Mouse (Mus musculus) liver, embryonic 13.5 days (tissue): ENCODE measurements around the gene Lrrn1. TPM values are rescaled to one million over a fixed set of nuclear protein-coding genes. Genes with fewer than 3 reads are reported as not detected.

Experiments used
- ATAC-seq: fragments of 200-750 bp; cut with Nextera tagmentation; 2 replicates; pipeline ENCODE4 v1.8.0; 2017; ENCODE audit warnings: low read depth, mild to moderate bottlenecking, moderate number of reproducible peaks, moderate library complexity
- DNase-seq: peaks from one replicate; pipeline ENCODE4 v3.0.0; 2022
- H3K27ac ChIP-seq: fragments of 300-500 bp; sonication (generic); 2 replicates; pipeline ENCODE4 v1.5.1; 2015; ENCODE audit warnings: moderate library complexity, mild to moderate bottlenecking, inconsistent platforms
- H3K27me3 ChIP-seq: fragments of 300-500 bp; sonication (generic); 2 replicates; pipeline ENCODE4 v1.6.1; 2015; ENCODE audit warnings: mild to moderate bottlenecking, inconsistent platforms
- H3K36me3 ChIP-seq: fragments of 300-500 bp; sonication (generic); 2 replicates; pipeline ENCODE4 v1.6.1; 2015; ENCODE audit warnings: mild to moderate bottlenecking, inconsistent platforms
- H3K4me1 ChIP-seq: fragments of 300-500 bp; sonication (generic); replicated peaks from 2 replicates; pipeline ENCODE4 v1.6.1; 2015; ENCODE audit warnings: inconsistent platforms
- H3K4me2 ChIP-seq: fragments of 300-500 bp; sonication (generic); 2 replicates; pipeline ENCODE4 v1.6.1; 2015; ENCODE audit warnings: inconsistent platforms, mild to moderate bottlenecking, moderate library complexity
- H3K4me3 ChIP-seq: fragments of 300-500 bp; sonication (generic); replicated peaks from 2 replicates; pipeline ENCODE4 v1.5.1; 2015; ENCODE audit warnings: mild to moderate bottlenecking, inconsistent platforms
- H3K9ac ChIP-seq: fragments of 300-500 bp; sonication (generic); 2 replicates; pipeline ENCODE4 v1.6.1; 2015; ENCODE audit warnings: mild to moderate bottlenecking, inconsistent platforms
- H3K9me3 ChIP-seq: fragments of 300-500 bp; sonication (generic); replicated peaks from 2 replicates; pipeline ENCODE4 v1.6.1; 2016; ENCODE audit warnings: inconsistent platforms
- WGBS: fragments of 180-500 bp; shearing (Covaris S2); methylation state at CpG from one replicate; pipeline ENCODE4 v1.1.7; 2015; ENCODE audit not compliant: insufficient replicate concordance; 5-methylcytosine and 5-hydroxymethylcytosine counted together
- polyA plus RNA-seq: library from polyadenylated mRNA; unstranded; fragments of >200 nt; fragmentation: Nextera tagmentation; extraction: Ambion mirVana; gene quantifications from 2 replicates; pipeline ENCODE4 v1.2.1, GENCODE M21; 2015

Gene Lrrn1
- polyA plus RNA-seq: 0.70 and 0.80 TPM in 2 replicates

GRCm38 (mm10) chr6:107528877-107529864 is at the start of gene Lrrn1:
Lrrn1 (plus strand) TSS chr6:107529768.
- no peaks in the 10 kb centered on the region for H3K4me1 ChIP-seq
- peaks cover 35% of the 10 kb centered on the region for H3K27me3 ChIP-seq
- ATAC-seq (no peak), DNase-seq (no peak)
- H3K9me3 ChIP-seq: no peaks in the 10 kb centered on the region
- no peaks in the 10 kb centered on the region for H3K36me3 ChIP-seq
- H3K4me3 ChIP-seq: peak within 1 kb of the TSS; percentile 43
- no peak within 1 kb of the TSS for H3K9ac ChIP-seq
- H3K4me2 ChIP-seq: peak within 1 kb of the TSS; percentile 59
- 5% methylated on average over 37 of the region's 43 CpGs for WGBS
- no peak within 1 kb of the TSS for H3K27ac ChIP-seq

- Histone ChIP-seq H3K36me3 (no peaks in the 10 kb centered on the region), H3K9me3 (no peaks in the 10 kb centered on the region), H3K4me3 (no peak overlapping the region), H3K4me2 (no peak overlapping the region), H3K27me3 (no peaks in the 10 kb centered on the region), H3K9ac (no peak overlapping the region), H3K27ac (no peak overlapping the region), H3K4me1 (no peaks in the 10 kb centered on the region)
- ATAC-seq: no peak
- DNase-seq: no peak
- 17% methylated on average over 1 of the region's 1 CpGs for WGBS
These were observed 35.1 kb upstream of the Lrrn1 start for GRCm38 (mm10) chr6:107494491-107494890.

GRCm38 (mm10) chr6:107495830-107496229 is 33.7 kb upstream of the Lrrn1 start:
- Histone ChIP-seq H3K4me1 (no peaks in the 10 kb centered on the region), H3K27me3 (no peaks in the 10 kb centered on the region), H3K9me3 (no peaks in the 10 kb centered on the region), H3K9ac (no peak overlapping the region), H3K27ac (no peak overlapping the region), H3K36me3 (no peaks in the 10 kb centered on the region), H3K4me2 (no peak overlapping the region), H3K4me3 (no peak overlapping the region)
- 51% methylated on average over 1 of the region's 1 CpGs for WGBS
- DNase-seq (no peak), ATAC-seq (no peak)

- 56% methylated on average over 4 of the region's 4 CpGs for WGBS
These were observed 15.9 kb upstream of the Lrrn1 start for GRCm38 (mm10) chr6:107513716-107514115.

GRCm38 (mm10) chr6:107523953-107524352 is 5.6 kb upstream of the Lrrn1 start:
- peaks cover 2% of the 10 kb centered on the region for H3K27me3 ChIP-seq
- H3K4me3 ChIP-seq: no peak overlapping the region
- whole genome bisulfite sequencing: 69% methylated on average over 2 of the region's 2 CpGs
- no peak for ATAC-seq
- no peaks in the 10 kb centered on the region for H3K36me3 ChIP-seq
- no peak overlapping the region for H3K27ac ChIP-seq
- no peaks in the 10 kb centered on the region for H3K4me1 ChIP-seq
- no peak overlapping the region for H3K4me2 ChIP-seq
- no peak overlapping the region for H3K9ac ChIP-seq
- H3K9me3 ChIP-seq: no peaks in the 10 kb centered on the region
- no peak for DNase-seq

More at GRCm38 (mm10) chr6:107513716-107514115, 15.9 kb upstream of the Lrrn1 start:
- H3K4me3 ChIP-seq: no peak overlapping the region
- H3K27me3 ChIP-seq: no peaks in the 10 kb centered on the region
- no peak for ATAC-seq
- H3K9me3 ChIP-seq: no peaks in the 10 kb centered on the region
- no peak overlapping the region for H3K9ac ChIP-seq
- no peak for DNase-seq
- H3K36me3 ChIP-seq: no peaks in the 10 kb centered on the region
- H3K4me2 ChIP-seq: no peak overlapping the region
- no peaks in the 10 kb centered on the region for H3K4me1 ChIP-seq
- H3K27ac ChIP-seq: no peak overlapping the region

- H3K27ac ChIP-seq: no peak overlapping the region
- H3K4me3 ChIP-seq: peak overlapping the region; percentile 43
- no peaks in the 10 kb centered on the region for H3K9me3 ChIP-seq
- no peak overlapping the region for H3K9ac ChIP-seq
- H3K4me1 ChIP-seq: no peaks in the 10 kb centered on the region
- peaks cover 35% of the 10 kb centered on the region for H3K27me3 ChIP-seq
- no peaks in the 10 kb centered on the region for H3K36me3 ChIP-seq
- ATAC-seq (no peak), DNase-seq (no peak)
- peak overlapping the region; percentile 59 for H3K4me2 ChIP-seq
- under 1% methylated on average over 34 of the region's 34 CpGs for WGBS
These were observed 403 bp downstream of the Lrrn1 start for GRCm38 (mm10) chr6:107529911-107530431.

GRCm38 (mm10) chr6:107530621-107531285 is 1.2 kb downstream of the Lrrn1 start:
- H3K4me2 ChIP-seq: 0 out of 2 replicates have a peak overlapping the region, but pooled peaks have one; percentile 59
- no peak overlapping the region for H3K27ac ChIP-seq
- peaks cover 35% of the 10 kb centered on the region for H3K27me3 ChIP-seq
- no peak for DNase-seq
- H3K36me3 ChIP-seq: no peaks in the 10 kb centered on the region
- H3K9ac ChIP-seq: no peak overlapping the region
- H3K4me1 ChIP-seq: no peaks in the 10 kb centered on the region
- WGBS: 4% methylated on average over 15 of the region's 15 CpGs
- H3K4me3 ChIP-seq: 0 out of 2 replicates have a peak overlapping the region, but pooled peaks have one; percentile 43
- ATAC-seq: no peak
- H3K9me3 ChIP-seq: no peaks in the 10 kb centered on the region

- no peak for ATAC-seq
- H3K27me3 ChIP-seq: peaks cover 35% of the 10 kb centered on the region
- no peaks in the 10 kb centered on the region for H3K36me3 ChIP-seq
- 53% methylated on average over 8 of the region's 8 CpGs for WGBS
- no peak overlapping the region for H3K4me3 ChIP-seq
- no peak for DNase-seq
- H3K4me1 ChIP-seq: no peaks in the 10 kb centered on the region
- no peak overlapping the region for H3K9ac ChIP-seq
- no peaks in the 10 kb centered on the region for H3K9me3 ChIP-seq
- H3K27ac ChIP-seq: no peak overlapping the region
- H3K4me2 ChIP-seq: no peak overlapping the region
These were observed 2.0 kb downstream of the Lrrn1 start for GRCm38 (mm10) chr6:107531526-107532080.

- Histone ChIP-seq H3K27ac (no peak overlapping the region), H3K4me1 (no peaks in the 10 kb centered on the region), H3K4me2 (no peak overlapping the region), H3K27me3 (peaks cover 28% of the 10 kb centered on the region), H3K9ac (no peak overlapping the region), H3K9me3 (no peaks in the 10 kb centered on the region), H3K36me3 (no peaks in the 10 kb centered on the region), H3K4me3 (no peak overlapping the region)
- DNase-seq (no peak), ATAC-seq (no peak)
- WGBS: 16% methylated on average over 1 of the region's 1 CpGs
These were observed 5.0 kb downstream of the Lrrn1 start for GRCm38 (mm10) chr6:107534533-107534932.

GRCm38 (mm10) chr6:107536631-107537030 is 7.1 kb downstream of the Lrrn1 start:
- Histone ChIP-seq H3K27me3 (peaks cover 7% of the 10 kb centered on the region; the same call in 1 of the 2 replicates), H3K4me3 (no peak overlapping the region), H3K36me3 (no peaks in the 10 kb centered on the region), H3K27ac (no peak overlapping the region), H3K4me1 (no peaks in the 10 kb centered on the region), H3K9me3 (no peaks in the 10 kb centered on the region), H3K4me2 (no peak overlapping the region), H3K9ac (no peak overlapping the region)
- DNase-seq: no peak
- 77% methylated on average over 4 of the region's 4 CpGs for WGBS
- ATAC-seq: no peak

- WGBS: 79% methylated on average over 11 of the region's 11 CpGs
- H3K4me1 ChIP-seq: no peaks in the 10 kb centered on the region
- H3K9me3 ChIP-seq: no peaks in the 10 kb centered on the region
- DNase-seq (no peak), ATAC-seq (no peak)
- H3K27me3 ChIP-seq: no peaks in the 10 kb centered on the region
- no peak overlapping the region for H3K4me2 ChIP-seq
- H3K9ac ChIP-seq: no peak overlapping the region
- no peak overlapping the region for H3K27ac ChIP-seq
- no peak overlapping the region for H3K4me3 ChIP-seq
- H3K36me3 ChIP-seq: no peaks in the 10 kb centered on the region
These were observed 11.7 kb downstream of the Lrrn1 start for GRCm38 (mm10) chr6:107541222-107541621.
